Mouse (Mus musculus) small intestine, adult 2 months (tissue): Measurements from ENCODE around the gene Fcna.

Experiments
- CTCF ChIP-seq: fragments of 200-500 bp; IDR thresholded peaks from 2 replicates; pipeline ENCODE4 v1.5.1; 2012; ENCODE audit warnings: low read depth, mild to moderate bottlenecking, control low read depth, inconsistent platforms, low read length, moderate library complexity, mixed read lengths; ENCODE audit not compliant: insufficient replicate concordance, insufficient read length; ENCODE audit errors: extremely low read depth
- POLR2A ChIP-seq: fragments of 200-500 bp; IDR thresholded peaks from 2 replicates; pipeline ENCODE4 v1.6.1; 2012; ENCODE audit warnings: low read depth, mild to moderate bottlenecking, control low read depth, inconsistent platforms, low read length, moderate library complexity

GRCm38 (mm10) chr2:25620386-25620785 lies 7.4 kb downstream of the Fcna start:
- TF ChIP-seq CTCF (no peak), POLR2A (no peak)
